Mouse (Mus musculus): ENCODE data around the gene Runx2. TPM values are rescaled to one million over a fixed set of nuclear protein-coding genes. Genes with fewer than 3 reads are reported as not detected.

The Runx2 gene
- 0.23 and 0.35 TPM in 2 replicates for polyA plus RNA-seq (2014; fragmentation: Nextera tagmentation; extraction: Ambion mirVana)

GRCm38 (mm10) chr17:44814508-44815175 lies at the start of gene Runx2:
Runx2 (minus strand) TSS chr17:44814797.
- Histone ChIP-seq H3K27ac (replicated peaks in 1 of 2; ENCODE audit: control insufficient read depth in 1 of 2, insufficient read depth in 1 of 2, low read depth in 2 of 2, low read length in 2 of 2) (no peak within 1 kb of the TSS), H3K4me1 (ENCODE audit: control insufficient read depth in 2 of 2, insufficient read depth in 2 of 2, low read length in 2 of 2) (0 out of 4 replicates have a peak, but pooled peaks cover 0 to 3% of the 10 kb centered on the region in 2 experiments), H3K4me2 (ENCODE audit: low read length) (peak within 1 kb of the TSS; percentile 13; the same call in 1 of the 2 replicates), H3K9me3 (ENCODE audit: control insufficient read depth, low read length) (no peaks in the 10 kb centered on the region), H3K9ac (ENCODE audit: low read length) (no peak within 1 kb of the TSS), H3K4me3 (ENCODE audit: control insufficient read depth in 1 of 2, insufficient read depth in 1 of 2, low read depth in 1 of 2, low read length in 2 of 2) (no peak within 1 kb of the TSS), H3K36me3 (ENCODE audit: control insufficient read depth, insufficient read depth, low read length) (no peaks in the 10 kb centered on the region), H3K27me3 (ENCODE audit: control insufficient read depth, insufficient read depth, low read length) (no peaks in the 10 kb centered on the region)
- no peak for ATAC-seq (ENCODE audit: insufficient number of reproducible peaks, insufficient read depth, low FRiP score, low read depth)
- 49% methylated on average over 3 of the region's 3 CpGs for WGBS

GRCm38 (mm10) chr17:44863165-44863564 lies 48.6 kb upstream of the Runx2 start:
- H3K4me3 ChIP-seq (ENCODE audit: control insufficient read depth in 1 of 2, insufficient read depth in 1 of 2, low read depth in 1 of 2, low read length in 2 of 2), result no peak overlapping the region
- no peak for ATAC-seq (ENCODE audit: insufficient number of reproducible peaks, insufficient read depth, low FRiP score, low read depth)
- H3K4me1 ChIP-seq (ENCODE audit: control insufficient read depth in 2 of 2, insufficient read depth in 2 of 2, low read length in 2 of 2), result no peaks in the 10 kb centered on the region
- WGBS, result 93% methylated on average over 6 of the region's 6 CpGs
- no peaks in the 10 kb centered on the region for H3K9me3 ChIP-seq (ENCODE audit: control insufficient read depth, low read length)
- H3K36me3 ChIP-seq (ENCODE audit: control insufficient read depth, insufficient read depth, low read length), result no peaks in the 10 kb centered on the region
- no peak overlapping the region for H3K27ac ChIP-seq (replicated peaks in 1 of 2; ENCODE audit: control insufficient read depth in 1 of 2, insufficient read depth in 1 of 2, low read depth in 2 of 2, low read length in 2 of 2)
- no peak overlapping the region for H3K9ac ChIP-seq (ENCODE audit: low read length)
- H3K27me3 ChIP-seq (ENCODE audit: control insufficient read depth, insufficient read depth, low read length), result no peaks in the 10 kb centered on the region
- no peak overlapping the region for H3K4me2 ChIP-seq (ENCODE audit: low read length)

- Histone ChIP-seq H3K4me3 (ENCODE audit: control insufficient read depth in 1 of 2, insufficient read depth in 1 of 2, low read depth in 1 of 2, low read length in 2 of 2) (no peak overlapping the region), H3K4me1 (ENCODE audit: control insufficient read depth in 2 of 2, insufficient read depth in 2 of 2, low read length in 2 of 2) (peaks cover 0 to 3% of the 10 kb centered on the region in 2 experiments; a peak in 1 of 4 replicates), H3K9ac (ENCODE audit: low read length) (no peak overlapping the region), H3K4me2 (ENCODE audit: low read length) (no peak overlapping the region), H3K9me3 (ENCODE audit: control insufficient read depth, low read length) (no peaks in the 10 kb centered on the region), H3K27ac (replicated peaks in 1 of 2; ENCODE audit: control insufficient read depth in 1 of 2, insufficient read depth in 1 of 2, low read depth in 2 of 2, low read length in 2 of 2) (no peak overlapping the region), H3K36me3 (ENCODE audit: control insufficient read depth, insufficient read depth, low read length) (no peaks in the 10 kb centered on the region), H3K27me3 (ENCODE audit: control insufficient read depth, insufficient read depth, low read length) (no peaks in the 10 kb centered on the region)
- ATAC-seq (ENCODE audit: insufficient number of reproducible peaks, insufficient read depth, low FRiP score, low read depth), result no peak
- WGBS, result 76% methylated on average over 4 of the region's 4 CpGs
Measured at GRCm38 (mm10) chr17:44842184-44842583, 27.6 kb upstream of the Runx2 start.

- H3K4me3 ChIP-seq (ENCODE audit: control insufficient read depth in 1 of 2, insufficient read depth in 1 of 2, low read depth in 1 of 2, low read length in 2 of 2), result no peak overlapping the region
- ATAC-seq (ENCODE audit: insufficient number of reproducible peaks, insufficient read depth, low FRiP score, low read depth), result no peak
- 70% methylated on average over 1 of the region's 1 CpGs for WGBS
- no peaks in the 10 kb centered on the region for H3K36me3 ChIP-seq (ENCODE audit: control insufficient read depth, insufficient read depth, low read length)
- H3K4me2 ChIP-seq (ENCODE audit: low read length), result no peak overlapping the region
- no peak overlapping the region for H3K27ac ChIP-seq (replicated peaks in 1 of 2; ENCODE audit: control insufficient read depth in 1 of 2, insufficient read depth in 1 of 2, low read depth in 2 of 2, low read length in 2 of 2)
- H3K9ac ChIP-seq (ENCODE audit: low read length), result no peak overlapping the region
- H3K27me3 ChIP-seq (ENCODE audit: control insufficient read depth, insufficient read depth, low read length), result no peaks in the 10 kb centered on the region
- no peaks in the 10 kb centered on the region for H3K4me1 ChIP-seq (ENCODE audit: control insufficient read depth in 2 of 2, insufficient read depth in 2 of 2, low read length in 2 of 2)
- H3K9me3 ChIP-seq (ENCODE audit: control insufficient read depth, low read length), result no peaks in the 10 kb centered on the region
Measured at GRCm38 (mm10) chr17:44831201-44831600, 16.6 kb upstream of the Runx2 start.

- Histone ChIP-seq H3K9me3 (ENCODE audit: control insufficient read depth, low read length) (no peaks in the 10 kb centered on the region), H3K4me3 (ENCODE audit: control insufficient read depth in 1 of 2, insufficient read depth in 1 of 2, low read depth in 1 of 2, low read length in 2 of 2) (no peak overlapping the region), H3K9ac (ENCODE audit: low read length) (no peak overlapping the region), H3K36me3 (ENCODE audit: control insufficient read depth, insufficient read depth, low read length) (no peaks in the 10 kb centered on the region), H3K4me2 (ENCODE audit: low read length) (no peak overlapping the region), H3K27ac (replicated peaks in 1 of 2; ENCODE audit: control insufficient read depth in 1 of 2, insufficient read depth in 1 of 2, low read depth in 2 of 2, low read length in 2 of 2) (no peak overlapping the region), H3K27me3 (ENCODE audit: control insufficient read depth, insufficient read depth, low read length) (no peaks in the 10 kb centered on the region), H3K4me1 (ENCODE audit: control insufficient read depth in 2 of 2, insufficient read depth in 2 of 2, low read length in 2 of 2) (no peaks in the 10 kb centered on the region; a peak in 1 of 4 replicates)
- 74% methylated on average over 3 of the region's 3 CpGs for WGBS
- no peak for ATAC-seq (ENCODE audit: insufficient number of reproducible peaks, insufficient read depth, low FRiP score, low read depth)
Measured at GRCm38 (mm10) chr17:44829587-44829986, 15.0 kb upstream of the Runx2 start.

GRCm38 (mm10) chr17:44827964-44828363 lies 13.4 kb upstream of the Runx2 start:
- H3K4me1 ChIP-seq (ENCODE audit: control insufficient read depth in 2 of 2, insufficient read depth in 2 of 2, low read length in 2 of 2), result no peaks in the 10 kb centered on the region; a peak in 1 of 4 replicates
- H3K4me3 ChIP-seq (ENCODE audit: control insufficient read depth in 1 of 2, insufficient read depth in 1 of 2, low read depth in 1 of 2, low read length in 2 of 2), result no peak overlapping the region
- no peak overlapping the region for H3K4me2 ChIP-seq (ENCODE audit: low read length)
- H3K27me3 ChIP-seq (ENCODE audit: control insufficient read depth, insufficient read depth, low read length), result no peaks in the 10 kb centered on the region
- no peaks in the 10 kb centered on the region for H3K36me3 ChIP-seq (ENCODE audit: control insufficient read depth, insufficient read depth, low read length)
- 73% methylated on average over 4 of the region's 4 CpGs for WGBS
- no peaks in the 10 kb centered on the region for H3K9me3 ChIP-seq (ENCODE audit: control insufficient read depth, low read length)
- H3K27ac ChIP-seq (replicated peaks in 1 of 2; ENCODE audit: control insufficient read depth in 1 of 2, insufficient read depth in 1 of 2, low read depth in 2 of 2, low read length in 2 of 2), result no peak overlapping the region
- no peak overlapping the region for H3K9ac ChIP-seq (ENCODE audit: low read length)
- ATAC-seq (ENCODE audit: insufficient number of reproducible peaks, insufficient read depth, low FRiP score, low read depth), result no peak

GRCm38 (mm10) chr17:44827124-44827523 lies 12.5 kb upstream of the Runx2 start:
- WGBS, result 73% methylated on average over 3 of the region's 3 CpGs
- no peak for ATAC-seq (ENCODE audit: insufficient number of reproducible peaks, insufficient read depth, low FRiP score, low read depth)
- Histone ChIP-seq H3K4me1 (ENCODE audit: control insufficient read depth in 2 of 2, insufficient read depth in 2 of 2, low read length in 2 of 2) (no peaks in the 10 kb centered on the region; a peak in 1 of 4 replicates), H3K9ac (ENCODE audit: low read length) (no peak overlapping the region), H3K4me2 (ENCODE audit: low read length) (no peak overlapping the region), H3K9me3 (ENCODE audit: control insufficient read depth, low read length) (no peaks in the 10 kb centered on the region), H3K4me3 (ENCODE audit: control insufficient read depth in 1 of 2, insufficient read depth in 1 of 2, low read depth in 1 of 2, low read length in 2 of 2) (no peak overlapping the region), H3K36me3 (ENCODE audit: control insufficient read depth, insufficient read depth, low read length) (no peaks in the 10 kb centered on the region), H3K27me3 (ENCODE audit: control insufficient read depth, insufficient read depth, low read length) (no peaks in the 10 kb centered on the region), H3K27ac (replicated peaks in 1 of 2; ENCODE audit: control insufficient read depth in 1 of 2, insufficient read depth in 1 of 2, low read depth in 2 of 2, low read length in 2 of 2) (no peak overlapping the region)

GRCm38 (mm10) chr17:44821940-44822339 lies 7.3 kb upstream of the Runx2 start:
- no peak for ATAC-seq (ENCODE audit: insufficient number of reproducible peaks, insufficient read depth, low FRiP score, low read depth)
- Histone ChIP-seq H3K27me3 (ENCODE audit: control insufficient read depth, insufficient read depth, low read length) (no peaks in the 10 kb centered on the region), H3K4me1 (ENCODE audit: control insufficient read depth in 2 of 2, insufficient read depth in 2 of 2, low read length in 2 of 2) (no peaks in the 10 kb centered on the region; a peak in 1 of 4 replicates), H3K4me2 (ENCODE audit: low read length) (no peak overlapping the region), H3K9me3 (ENCODE audit: control insufficient read depth, low read length) (no peaks in the 10 kb centered on the region), H3K9ac (ENCODE audit: low read length) (no peak overlapping the region), H3K27ac (replicated peaks in 1 of 2; ENCODE audit: control insufficient read depth in 1 of 2, insufficient read depth in 1 of 2, low read depth in 2 of 2, low read length in 2 of 2) (no peak overlapping the region), H3K36me3 (ENCODE audit: control insufficient read depth, insufficient read depth, low read length) (no peaks in the 10 kb centered on the region), H3K4me3 (ENCODE audit: control insufficient read depth in 1 of 2, insufficient read depth in 1 of 2, low read depth in 1 of 2, low read length in 2 of 2) (no peak overlapping the region)
- WGBS, result 91% methylated on average over 5 of the region's 5 CpGs

All from heart, embryonic 14.5 days (tissue).